Mouse (Mus musculus): Measurements from ENCODE around the gene Vps41.

DNA sequence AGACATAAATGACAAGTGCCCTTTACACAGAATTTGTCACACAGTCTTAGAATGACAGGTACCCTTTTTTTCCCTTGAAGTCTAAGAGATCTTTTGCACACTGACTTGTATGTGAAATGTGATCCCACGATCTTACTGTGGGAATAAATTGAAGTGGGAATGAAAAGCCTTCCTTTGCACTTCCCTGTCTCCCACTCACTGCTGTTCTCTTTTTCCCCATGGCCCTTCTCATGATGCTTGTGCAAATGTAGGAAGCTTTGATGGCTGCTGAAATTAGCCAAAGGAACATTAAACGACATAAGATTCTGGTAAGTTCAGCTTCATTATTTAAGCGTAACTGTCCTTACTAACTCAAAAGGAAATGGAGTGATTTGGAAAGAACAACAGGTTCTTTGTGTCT, 113.4 kb downstream of the Vps41 start:
- TF ChIP-seq POLR2A (IDR thresholded peaks at IDR 0.05; ENCODE audit: borderline replicate concordance, extremely low read depth, insufficient read depth, insufficient read length, poor library complexity, severe bottlenecking) (no peak), CTCF (IDR thresholded peaks at IDR 0.05; ENCODE audit: borderline replicate concordance, extremely low read depth, insufficient read depth, insufficient read length) (no peak)

Data from brain, embryonic 14.5 days (tissue).